Mouse (Mus musculus) E14TG2a.4 (cell line): ENCODE measurements at regions not wholly inside any gene's neighbourhood (a gene's known extent, or its start where the extent isn't known, plus 50 kb on each side); places are given as distances from the start of the nearest gene placed in this dataset.

Source experiments
- H3K27me3 ChIP-seq: 2 replicates; pipeline ENCODE4 v1.6.1; 2014; ENCODE audit warnings: low read length, control low read depth; ENCODE audit not compliant: insufficient read depth
- H3K36me3 ChIP-seq: 2 replicates; pipeline ENCODE4 v1.6.1; 2014; ENCODE audit warnings: low read length, control low read depth; ENCODE audit not compliant: insufficient read depth
- H3K4me1 ChIP-seq: replicated peaks from 2 replicates; pipeline ENCODE4 v1.6.1; 2014; ENCODE audit warnings: low read depth, low read length, control low read depth
- H3K4me3 ChIP-seq: replicated peaks from 2 replicates; pipeline ENCODE4 v1.5.1; 2014; ENCODE audit warnings: mild to moderate bottlenecking, low read length
- H3K9me3 ChIP-seq: 2 replicates; pipeline ENCODE4 v1.6.1; 2014; ENCODE audit warnings: low read length, control low read depth
- CTCF ChIP-seq: conservative IDR thresholded peaks from 2 replicates; pipeline ENCODE4 v1.5.1; 2014; ENCODE audit warnings: low read length
- NANOG ChIP-seq: IDR thresholded peaks from 2 replicates; pipeline ENCODE4 v1.6.1; 2014; ENCODE audit warnings: borderline replicate concordance, low read length, mixed read lengths
- POU5F1 ChIP-seq: IDR thresholded peaks from 2 replicates; pipeline ENCODE4 v1.6.1; 2014; ENCODE audit warnings: low read length, borderline replicate concordance

GRCm38 (mm10) chr19:14301176-14301943 is 296.5 kb downstream of the Tle4 start:
- Histone ChIP-seq H3K36me3 (no peaks in the 10 kb centered on the region), H3K4me3 (no peak overlapping the region), H3K9me3 (no peaks in the 10 kb centered on the region), H3K27me3 (no peaks in the 10 kb centered on the region), H3K4me1 (no peaks in the 10 kb centered on the region)
- TF ChIP-seq NANOG (no peak), CTCF (no peak), POU5F1 (no peak)

GRCm38 (mm10) chr19:14314301-14314700 is 283.6 kb downstream of the Tle4 start:
- Histone ChIP-seq H3K4me1 (no peaks in the 10 kb centered on the region), H3K27me3 (no peaks in the 10 kb centered on the region), H3K4me3 (no peak overlapping the region), H3K9me3 (0 out of 2 replicates have a peak, but pooled peaks cover 4% of the 10 kb centered on the region), H3K36me3 (no peaks in the 10 kb centered on the region)
- TF ChIP-seq POU5F1 = no peak
- TF ChIP-seq NANOG = no peak
- TF ChIP-seq CTCF = no peak

GRCm38 (mm10) chr19:14319677-14320191 is 278.1 kb downstream of the Tle4 start:
- Histone ChIP-seq H3K4me1 (no peaks in the 10 kb centered on the region), H3K36me3 (no peaks in the 10 kb centered on the region), H3K27me3 (no peaks in the 10 kb centered on the region), H3K9me3 (0 out of 2 replicates have a peak, but pooled peaks cover 4% of the 10 kb centered on the region), H3K4me3 (no peak overlapping the region)
- no peak for TF ChIP-seq POU5F1
- no peak for TF ChIP-seq CTCF
- no peak for TF ChIP-seq NANOG

- no peak for TF ChIP-seq NANOG
- TF ChIP-seq POU5F1 = no peak
- no peak for TF ChIP-seq CTCF
- Histone ChIP-seq H3K36me3 (no peaks in the 10 kb centered on the region), H3K27me3 (no peaks in the 10 kb centered on the region), H3K4me3 (no peak overlapping the region), H3K9me3 (no peaks in the 10 kb centered on the region), H3K4me1 (no peaks in the 10 kb centered on the region)
Measured at GRCm38 (mm10) chr19:14325353-14326052, 272.3 kb downstream of the Tle4 start.

GRCm38 (mm10) chr19:14333041-14334012 is 264.5 kb downstream of the Tle4 start:
- Histone ChIP-seq H3K4me1 (no peaks in the 10 kb centered on the region), H3K27me3 (no peaks in the 10 kb centered on the region), H3K36me3 (no peaks in the 10 kb centered on the region), H3K9me3 (no peaks in the 10 kb centered on the region), H3K4me3 (no peak overlapping the region)
- TF ChIP-seq CTCF (no peak), NANOG (no peak), POU5F1 (no peak)

GRCm38 (mm10) chr19:14337025-14337424 is 260.8 kb downstream of the Tle4 start:
- Histone ChIP-seq H3K36me3 (no peaks in the 10 kb centered on the region), H3K9me3 (no peaks in the 10 kb centered on the region), H3K27me3 (no peaks in the 10 kb centered on the region), H3K4me3 (no peak overlapping the region), H3K4me1 (no peaks in the 10 kb centered on the region)
- TF ChIP-seq NANOG = no peak
- TF ChIP-seq POU5F1 = no peak
- no peak for TF ChIP-seq CTCF

- Histone ChIP-seq H3K4me3 (no peak overlapping the region), H3K4me1 (no peaks in the 10 kb centered on the region), H3K9me3 (no peaks in the 10 kb centered on the region), H3K27me3 (no peaks in the 10 kb centered on the region), H3K36me3 (no peaks in the 10 kb centered on the region)
- TF ChIP-seq CTCF = no peak
- TF ChIP-seq POU5F1 = no peak
- TF ChIP-seq NANOG = no peak
Measured at GRCm38 (mm10) chr19:14340759-14341158, 257.1 kb downstream of the Tle4 start.

GRCm38 (mm10) chr19:14343890-14344289 is 254.0 kb downstream of the Tle4 start:
- no peak for TF ChIP-seq NANOG
- TF ChIP-seq CTCF = no peak
- TF ChIP-seq POU5F1 = no peak
- no peaks in the 10 kb centered on the region for H3K4me1 ChIP-seq
- no peaks in the 10 kb centered on the region for H3K36me3 ChIP-seq
- H3K27me3 ChIP-seq = no peaks in the 10 kb centered on the region
- no peak overlapping the region for H3K4me3 ChIP-seq
- no peaks in the 10 kb centered on the region for H3K9me3 ChIP-seq
